Mouse (Mus musculus) intestine, postnatal 0 days (tissue): ENCODE data around the gene Trim45. TPM values are rescaled to one million over a fixed set of nuclear protein-coding genes. Genes with fewer than 3 reads are reported as not detected.
A peak's percentile ranks its signal among the peaks of the same experiment; 100 is the strongest.

ENCODE experiments used
- ATAC-seq: fragments of 200-750 bp; cut with Nextera tagmentation; 2 replicates; pipeline ENCODE4 v1.8.0; 2017; ENCODE audit warnings: mild to moderate bottlenecking, moderate TSS enrichment, moderate library complexity
- H3K27ac ChIP-seq: fragments of 300-500 bp; sonication (generic); 2 replicates; pipeline ENCODE4 v1.5.1; 2014; ENCODE audit warnings: mild to moderate bottlenecking, low read depth, low read length, moderate library complexity
- H3K27me3 ChIP-seq: fragments of 300-500 bp; sonication (generic); replicated peaks from 2 replicates; pipeline ENCODE4 v1.6.1; 2014; ENCODE audit warnings: low read length, mixed read lengths; ENCODE audit not compliant: control insufficient read depth, insufficient read depth
- H3K36me3 ChIP-seq: fragments of 300-500 bp; sonication (generic); 2 replicates; pipeline ENCODE4 v1.6.1; 2014; ENCODE audit warnings: mild to moderate bottlenecking, moderate library complexity; ENCODE audit not compliant: control insufficient read depth, insufficient read depth
- H3K4me1 ChIP-seq: fragments of 300-500 bp; sonication (generic); replicated peaks from 2 replicates; pipeline ENCODE4 v1.6.1; 2014; ENCODE audit warnings: antibody characterized with exemption, low read length, mixed read lengths; ENCODE audit not compliant: control insufficient read depth, insufficient read depth
- H3K4me2 ChIP-seq: fragments of 300-500 bp; sonication (generic); replicated peaks from 2 replicates; pipeline ENCODE4 v1.6.1; 2014; ENCODE audit warnings: low read depth, mild to moderate bottlenecking, moderate library complexity
- H3K4me3 ChIP-seq: fragments of 300-500 bp; sonication (generic); 2 replicates; pipeline ENCODE4 v1.5.1; 2014; ENCODE audit warnings: low read depth, low read length
- H3K9ac ChIP-seq: fragments of 300-500 bp; sonication (generic); 2 replicates; pipeline ENCODE4 v1.6.1; 2014; ENCODE audit warnings: mild to moderate bottlenecking, low read depth, low read length
- H3K9me3 ChIP-seq: fragments of 300-500 bp; sonication (generic); 2 replicates; pipeline ENCODE4 v1.6.1; 2016; ENCODE audit warnings: mixed run types; ENCODE audit not compliant: control insufficient read depth
- CTCF ChIP-seq: sonication (generic); IDR thresholded peaks from 2 replicates; pipeline ENCODE4 v1.5.1; 2016; ENCODE audit warnings: low read depth, mild to moderate bottlenecking, control low read depth, antibody characterized with exemption, moderate library complexity
- WGBS: fragments of 180-500 bp; shearing (Covaris S2); extraction: QIAGEN DNeasy Blood & Tissue Kit; methylation state at CpG from one replicate; pipeline ENCODE4 v1.1.7; 2014; 5-methylcytosine and 5-hydroxymethylcytosine counted together
- polyA plus RNA-seq: library from polyadenylated mRNA; unstranded; fragments of >200 nt; fragmentation: Nextera tagmentation; extraction: Ambion mirVana; gene quantifications from 2 replicates; pipeline ENCODE4 v1.2.1, GENCODE M21; 2015

Trim45 gene
- polyA plus RNA-seq, 1 experiment from 2014 or later = 1.6 TPM

DNA sequence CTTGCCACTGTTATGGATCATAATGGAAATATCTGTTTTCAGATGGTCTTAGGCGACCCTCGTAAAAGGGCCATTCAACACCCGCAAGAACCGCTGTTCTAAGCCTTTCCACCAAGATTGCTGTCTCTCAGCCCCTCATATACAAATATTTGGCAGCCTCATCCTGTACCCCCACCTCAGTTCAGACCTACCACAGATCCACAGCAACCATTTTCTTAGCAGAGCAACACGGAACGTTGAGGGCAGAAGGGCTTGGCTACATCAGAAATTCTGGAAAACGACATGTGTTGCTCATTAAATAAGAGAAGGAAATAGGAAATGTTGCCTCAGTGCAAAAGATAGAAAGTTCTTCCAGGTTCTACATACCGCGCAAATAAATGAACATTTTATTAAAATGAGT lies 11.0 kb upstream of the Trim45 start:
- Histone ChIP-seq H3K4me1 (no peaks in the 10 kb centered on the region), H3K36me3 (no peaks in the 10 kb centered on the region), H3K27me3 (no peaks in the 10 kb centered on the region), H3K9ac (no peak overlapping the region), H3K27ac (no peak overlapping the region), H3K9me3 (no peaks in the 10 kb centered on the region), H3K4me2 (no peak overlapping the region), H3K4me3 (no peak overlapping the region)
- 51% methylated on average over 9 of the region's 9 CpGs for WGBS
- ATAC-seq = no peak
- TF ChIP-seq CTCF = no peak

DNA sequence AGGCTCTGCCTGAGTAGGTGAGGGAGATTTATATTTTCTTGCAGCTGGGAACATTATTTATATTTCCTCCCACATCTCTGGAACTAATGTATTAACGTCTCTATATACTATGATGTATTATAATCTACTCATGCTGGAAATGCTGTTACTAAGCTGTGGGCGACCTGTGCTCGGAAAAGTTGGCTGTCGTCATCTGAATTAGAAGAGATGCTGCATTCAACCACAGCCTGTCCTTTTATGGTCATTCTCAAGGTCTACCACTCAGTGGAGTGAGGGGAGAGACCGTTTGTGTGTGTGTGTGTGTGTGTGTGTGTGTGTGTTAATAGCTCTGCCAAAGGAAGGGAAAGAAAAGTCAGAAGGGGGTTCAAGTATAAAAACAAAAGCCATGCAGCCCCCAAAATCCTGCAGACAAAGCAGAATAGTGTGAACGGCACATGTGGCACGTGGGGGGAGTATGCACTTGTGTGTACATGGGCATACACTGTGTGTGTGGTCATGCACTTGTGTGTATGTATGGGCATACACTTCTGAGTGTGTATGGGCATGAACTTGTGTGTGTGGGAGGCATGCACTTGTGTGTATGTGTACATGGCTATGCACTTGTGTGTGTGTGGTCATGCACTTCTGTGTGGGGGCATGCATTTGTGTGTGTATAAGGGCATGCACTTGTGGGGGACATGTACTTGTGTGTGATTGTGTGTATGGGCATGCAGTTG lies 10.3 kb upstream of the Trim45 start:
- H3K36me3 ChIP-seq = no peaks in the 10 kb centered on the region
- H3K4me2 ChIP-seq = no peak overlapping the region
- no peak overlapping the region for H3K27ac ChIP-seq
- H3K4me3 ChIP-seq = no peak overlapping the region
- no peaks in the 10 kb centered on the region for H3K4me1 ChIP-seq
- H3K9me3 ChIP-seq = no peaks in the 10 kb centered on the region
- no peak overlapping the region for H3K9ac ChIP-seq
- ATAC-seq = no peak
- WGBS = 43% methylated on average over 7 of the region's 7 CpGs
- no peaks in the 10 kb centered on the region for H3K27me3 ChIP-seq
- TF ChIP-seq CTCF = no peak

DNA sequence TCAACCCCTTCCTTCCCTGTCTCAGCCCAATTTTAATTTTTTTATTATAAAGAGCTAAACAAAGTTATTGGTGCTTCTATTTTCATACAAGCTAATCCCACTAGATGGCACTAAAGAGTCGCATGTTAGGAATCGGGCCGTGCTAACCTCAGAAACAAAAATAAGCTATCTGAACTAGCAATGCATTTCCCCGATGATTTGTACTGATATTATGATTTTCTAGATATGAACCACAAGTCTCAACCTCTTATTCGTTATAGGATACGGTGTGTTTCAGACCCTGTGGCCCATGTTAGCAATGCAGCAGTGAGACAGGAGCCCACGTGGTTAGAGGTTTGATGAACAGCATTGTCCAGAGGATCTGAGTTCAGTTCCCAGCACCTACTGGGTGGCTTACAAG lies 5.2 kb upstream of the Trim45 start:
- Histone ChIP-seq H3K9me3 (no peaks in the 10 kb centered on the region), H3K4me1 (no peaks in the 10 kb centered on the region), H3K36me3 (no peaks in the 10 kb centered on the region), H3K27ac (no peak overlapping the region), H3K9ac (no peak overlapping the region), H3K4me2 (no peak overlapping the region), H3K4me3 (no peak overlapping the region), H3K27me3 (no peaks in the 10 kb centered on the region)
- 12% methylated on average over 7 of the region's 7 CpGs for WGBS
- ATAC-seq = no peak
- peak; percentile 78 for TF ChIP-seq CTCF

DNA sequence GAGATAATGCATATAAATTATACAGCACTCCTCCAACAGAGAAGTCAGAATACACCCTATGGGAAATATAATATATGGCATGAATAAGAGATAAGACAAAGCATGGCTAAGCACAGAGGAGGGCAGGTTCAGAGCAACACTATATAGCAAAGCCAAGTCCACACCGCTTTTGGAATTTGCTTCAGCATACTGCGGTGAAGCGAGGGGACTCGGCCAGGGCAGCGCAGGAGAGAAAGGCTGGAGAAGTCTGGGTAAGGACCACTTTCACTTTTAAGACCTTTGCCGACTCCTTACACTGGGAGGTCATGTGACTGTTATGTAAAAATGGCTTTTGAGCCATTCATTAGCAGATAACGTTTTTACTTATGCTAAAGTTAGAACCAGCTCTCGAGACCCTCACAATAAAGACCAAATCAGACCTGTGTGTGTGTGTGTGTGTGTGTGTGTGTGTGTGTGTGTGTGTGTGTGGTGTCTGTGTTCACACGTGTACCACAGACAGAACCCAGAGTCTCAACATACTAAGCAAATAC lies 1.3 kb upstream of the Trim45 start:
- no peaks in the 10 kb centered on the region; the same call in 1 of the 2 replicates for H3K4me1 ChIP-seq
- no peaks in the 10 kb centered on the region; the same call in 1 of the 2 replicates for H3K36me3 ChIP-seq
- ATAC-seq = no peak
- no peaks in the 10 kb centered on the region for H3K9me3 ChIP-seq
- H3K4me3 ChIP-seq = no peak overlapping the region
- no peak overlapping the region for H3K9ac ChIP-seq
- H3K27ac ChIP-seq = no peak overlapping the region
- 74% methylated on average over 9 of the region's 9 CpGs for WGBS
- H3K27me3 ChIP-seq = no peaks in the 10 kb centered on the region
- peak overlapping the region; percentile 21; the same call in 1 of the 2 replicates for H3K4me2 ChIP-seq
- no peak for TF ChIP-seq CTCF

DNA sequence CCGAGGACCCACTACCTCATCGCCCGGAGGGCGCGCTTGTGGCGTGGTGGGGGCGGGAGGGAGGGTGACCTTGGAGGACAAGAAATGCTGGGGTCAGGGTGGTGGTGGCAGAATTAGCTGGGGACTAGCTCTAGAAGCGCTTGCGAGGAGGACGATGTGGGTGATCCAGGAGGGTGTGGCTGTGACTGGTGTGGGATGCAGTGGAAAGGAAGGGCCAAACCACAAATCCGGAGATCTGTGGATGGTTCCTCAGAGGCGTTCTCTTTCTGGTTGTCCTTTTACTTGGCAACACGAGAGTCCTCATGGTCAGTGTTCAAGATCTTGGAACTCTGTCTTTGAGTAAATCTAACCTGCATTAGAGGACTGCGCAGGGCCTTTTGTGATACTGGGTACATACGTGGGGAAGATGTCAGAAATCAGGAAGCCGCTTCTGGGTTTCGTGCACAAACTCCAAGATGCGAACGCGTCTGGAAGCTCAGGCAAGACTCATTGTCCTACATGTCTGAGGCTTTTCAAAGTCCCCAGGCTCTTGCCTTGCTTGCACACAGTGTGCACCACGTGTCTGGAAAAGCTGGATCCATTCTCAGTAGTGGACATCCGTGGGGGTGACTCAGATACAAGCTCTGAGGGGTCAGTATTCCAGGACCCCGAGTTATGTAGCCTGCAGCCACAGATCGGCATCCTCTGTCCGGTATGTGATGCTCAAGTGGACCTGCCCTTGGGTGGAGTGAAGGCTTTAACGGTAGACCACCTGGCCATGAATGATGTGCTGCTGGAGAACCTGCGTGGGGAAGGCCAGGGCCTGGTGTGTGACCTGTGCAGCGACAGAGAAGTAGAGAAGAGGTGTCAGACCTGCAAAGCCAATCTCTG lies 739 bp downstream of the Trim45 start:
- no peaks in the 10 kb centered on the region; the same call in 1 of the 2 replicates for H3K4me1 ChIP-seq
- peak overlapping the region; percentile 66 for H3K9ac ChIP-seq
- WGBS = 30% methylated on average over 28 of the region's 28 CpGs
- H3K27me3 ChIP-seq = no peaks in the 10 kb centered on the region
- peak; percentile 40 for ATAC-seq
- no peak for TF ChIP-seq CTCF
- peak overlapping the region; percentile 23; the same call in 1 of the 2 replicates for H3K27ac ChIP-seq
- H3K9me3 ChIP-seq = no peaks in the 10 kb centered on the region
- no peaks in the 10 kb centered on the region; the same call in 1 of the 2 replicates for H3K36me3 ChIP-seq
- H3K4me3 ChIP-seq = peak overlapping the region; percentile 63
- peak overlapping the region; percentile 76 for H3K4me2 ChIP-seq
